Mouse (Mus musculus) telencephalon, adult 2 months (tissue): ENCODE measurements around the gene Alox5ap.

Experiments
- DNase-seq: peaks from one replicate; pipeline ENCODE4 v3.0.0-alpha.2; 2011; ENCODE audit warnings: low read depth, low spot score

The Alox5ap gene

DNA sequence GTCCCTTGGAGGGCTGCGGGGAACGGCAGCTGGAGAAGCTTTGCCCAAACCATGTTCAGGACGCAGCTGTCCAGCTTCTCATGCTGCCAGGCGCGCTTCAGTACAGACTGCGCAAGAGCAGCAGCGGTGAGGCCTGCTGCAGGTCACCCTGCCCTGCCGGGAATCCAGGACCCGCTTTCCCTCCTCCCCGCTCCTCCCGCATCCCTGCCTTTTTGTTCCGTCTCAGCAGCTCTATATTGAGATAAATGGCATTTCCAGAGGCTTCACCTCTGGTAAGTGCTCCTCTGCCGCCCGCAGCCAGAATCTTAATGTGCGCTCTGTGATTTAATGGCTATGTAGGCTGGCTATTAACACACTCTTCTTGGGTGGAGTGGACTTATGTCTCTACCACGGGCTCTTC lies 5.5 kb upstream of the Alox5ap start:
- no peak for DNase-seq

DNA sequence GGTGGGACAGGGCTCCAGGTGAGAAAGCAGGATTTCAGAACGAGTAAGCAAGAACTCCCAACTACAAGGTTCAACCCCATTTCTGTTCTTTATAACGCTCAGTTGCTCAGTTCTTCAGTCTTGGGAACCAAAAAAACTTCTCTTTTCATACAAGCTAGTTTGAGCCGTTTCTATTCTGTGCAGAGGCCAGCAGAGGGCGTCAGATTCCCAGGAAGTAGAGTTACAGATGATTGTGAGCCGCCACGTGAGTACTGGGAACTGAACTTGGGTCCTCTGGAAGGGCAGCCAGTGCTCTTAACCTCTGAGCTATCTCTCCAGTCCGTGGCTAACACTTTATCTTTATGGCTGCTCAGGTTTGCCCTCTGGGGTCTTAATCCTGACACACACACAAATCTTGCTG lies 3.1 kb upstream of the Alox5ap start:
- DNase-seq, result no peak

- no peak for DNase-seq
Observed at GRCm38 (mm10) chr5:149261866-149262265, 2.7 kb upstream of the Alox5ap start.

- no peak for DNase-seq
Observed at GRCm38 (mm10) chr5:149264878-149265279, 312 bp downstream of the Alox5ap start.

GRCm38 (mm10) chr5:149266761-149267221 lies 2.2 kb downstream of the Alox5ap start:
- DNase-seq, result no peak

DNA sequence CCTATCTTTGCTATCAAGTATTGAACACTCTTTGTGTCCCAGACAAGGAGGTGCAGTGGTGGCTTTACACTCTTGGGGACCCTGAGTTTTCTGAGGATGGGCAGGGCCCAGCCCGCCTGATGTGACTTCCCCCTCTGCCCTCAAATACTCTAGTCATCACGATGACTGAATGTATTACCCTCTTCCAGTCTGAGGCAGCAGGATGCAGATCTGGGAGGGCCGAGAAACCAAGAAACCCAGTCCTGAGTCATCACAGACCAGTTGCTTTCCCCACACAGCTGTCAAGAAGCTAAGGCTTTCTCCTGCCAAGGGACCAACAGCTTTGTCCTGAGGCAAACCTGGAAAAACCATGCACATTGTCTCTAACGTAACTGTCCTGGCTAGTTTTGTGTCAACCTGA lies 2.9 kb downstream of the Alox5ap start:
- no peak for DNase-seq

DNA sequence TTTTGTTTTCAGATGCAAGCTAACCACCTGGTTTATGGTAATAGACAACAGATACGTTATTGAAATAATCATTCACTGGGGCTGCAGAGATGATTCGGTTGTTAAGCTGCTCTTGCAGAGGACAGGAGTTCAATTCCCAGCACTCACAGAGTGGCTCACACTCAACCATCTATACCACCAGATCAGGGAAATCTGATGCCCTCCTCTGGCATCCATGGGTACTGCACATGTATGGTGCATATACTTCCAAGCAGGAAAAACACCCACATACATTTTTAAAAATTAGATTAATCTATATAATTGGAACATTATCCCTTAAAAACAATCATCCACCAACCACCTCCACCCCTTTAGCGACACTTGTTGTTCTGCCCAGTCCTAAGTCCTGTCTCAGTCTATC lies 6.7 kb downstream of the Alox5ap start:
- no peak for DNase-seq

- no peak for DNase-seq
Observed at GRCm38 (mm10) chr5:149272535-149272934, 8.0 kb downstream of the Alox5ap start.

DNA sequence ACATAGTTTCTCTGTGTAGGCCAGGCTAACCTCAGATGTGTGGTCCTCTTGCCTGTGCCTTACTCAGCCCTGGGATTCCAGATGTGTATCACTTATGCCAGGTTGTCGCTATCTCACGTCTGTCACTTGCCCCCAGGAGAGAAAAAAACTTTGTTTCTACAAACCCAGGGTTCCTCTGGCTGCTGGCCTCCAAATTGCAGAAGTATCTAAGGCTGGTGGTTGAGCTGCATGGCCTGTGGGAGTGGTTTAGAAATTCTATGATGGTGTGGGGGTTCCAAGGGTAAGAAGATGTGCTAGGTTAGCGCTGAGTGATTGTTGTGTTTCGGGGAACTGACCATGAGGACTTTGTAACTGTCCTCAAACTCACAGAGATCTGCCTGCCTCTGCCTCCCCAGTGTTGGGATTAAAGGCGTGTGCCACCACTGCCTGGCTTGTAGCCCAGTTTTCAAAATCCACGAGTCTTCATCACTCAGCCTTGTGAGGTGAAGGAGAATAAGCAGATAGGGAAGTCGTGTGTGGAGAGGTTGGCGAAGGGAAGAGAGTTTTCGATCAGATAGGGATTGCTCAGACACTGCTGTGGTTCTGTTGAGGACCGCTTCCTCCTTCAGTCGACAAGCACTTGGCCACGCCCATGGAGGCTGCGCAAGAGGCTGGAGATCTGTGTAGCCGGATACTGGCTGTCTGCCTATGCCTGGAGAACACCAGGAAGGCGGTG lies 10.0 kb downstream of the Alox5ap start:
- DNase-seq, result no peak

- DNase-seq, result no peak
Observed at GRCm38 (mm10) chr5:149275105-149275494, 10.5 kb downstream of the Alox5ap start.

GRCm38 (mm10) chr5:149277529-149277928 lies 13.0 kb downstream of the Alox5ap start:
- DNase-seq, result no peak

GRCm38 (mm10) chr5:149279273-149279844 lies 14.8 kb downstream of the Alox5ap start:
- peak; percentile 58 for DNase-seq

DNA sequence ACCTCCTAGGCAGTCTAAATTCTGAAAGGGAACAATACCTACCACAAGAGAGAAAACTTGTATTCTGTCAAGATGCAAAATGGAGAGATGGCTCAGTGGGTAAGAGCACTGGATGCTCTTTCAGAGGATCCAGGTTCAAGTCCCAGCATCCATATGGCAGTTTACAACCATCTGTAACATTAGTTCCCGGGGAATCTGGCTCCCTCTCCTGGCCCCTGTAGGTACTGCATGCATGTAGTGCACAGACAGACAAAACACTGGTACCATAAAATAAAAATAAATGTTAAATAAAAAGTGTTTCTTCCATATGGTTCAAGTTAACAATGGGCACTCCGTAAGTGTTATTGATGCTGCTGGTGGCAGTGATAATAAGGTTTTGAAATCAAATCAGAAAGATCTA lies 18.4 kb downstream of the Alox5ap start:
- DNase-seq, result no peak

DNA sequence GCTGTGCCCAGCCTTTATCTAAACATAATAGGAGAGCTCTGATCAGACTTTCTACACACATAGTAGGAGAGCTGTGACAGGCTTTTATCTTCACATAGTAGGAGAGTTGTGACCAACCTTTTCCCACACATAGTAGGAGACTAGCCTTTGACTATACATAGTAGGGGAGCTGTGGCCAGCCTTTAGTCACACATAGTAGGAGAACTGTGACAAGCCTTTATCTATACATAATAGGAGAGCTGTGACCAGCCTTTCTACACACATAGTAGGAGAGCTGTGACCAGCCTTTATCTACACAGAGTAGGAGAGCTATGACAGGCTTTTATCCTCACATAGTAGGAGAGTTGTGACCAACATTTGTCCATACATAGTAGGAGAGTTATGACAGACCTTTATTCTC lies 19.3 kb downstream of the Alox5ap start:
- no peak for DNase-seq

GRCm38 (mm10) chr5:149286021-149286420 lies 21.5 kb downstream of the Alox5ap start:
- DNase-seq, result no peak

DNA sequence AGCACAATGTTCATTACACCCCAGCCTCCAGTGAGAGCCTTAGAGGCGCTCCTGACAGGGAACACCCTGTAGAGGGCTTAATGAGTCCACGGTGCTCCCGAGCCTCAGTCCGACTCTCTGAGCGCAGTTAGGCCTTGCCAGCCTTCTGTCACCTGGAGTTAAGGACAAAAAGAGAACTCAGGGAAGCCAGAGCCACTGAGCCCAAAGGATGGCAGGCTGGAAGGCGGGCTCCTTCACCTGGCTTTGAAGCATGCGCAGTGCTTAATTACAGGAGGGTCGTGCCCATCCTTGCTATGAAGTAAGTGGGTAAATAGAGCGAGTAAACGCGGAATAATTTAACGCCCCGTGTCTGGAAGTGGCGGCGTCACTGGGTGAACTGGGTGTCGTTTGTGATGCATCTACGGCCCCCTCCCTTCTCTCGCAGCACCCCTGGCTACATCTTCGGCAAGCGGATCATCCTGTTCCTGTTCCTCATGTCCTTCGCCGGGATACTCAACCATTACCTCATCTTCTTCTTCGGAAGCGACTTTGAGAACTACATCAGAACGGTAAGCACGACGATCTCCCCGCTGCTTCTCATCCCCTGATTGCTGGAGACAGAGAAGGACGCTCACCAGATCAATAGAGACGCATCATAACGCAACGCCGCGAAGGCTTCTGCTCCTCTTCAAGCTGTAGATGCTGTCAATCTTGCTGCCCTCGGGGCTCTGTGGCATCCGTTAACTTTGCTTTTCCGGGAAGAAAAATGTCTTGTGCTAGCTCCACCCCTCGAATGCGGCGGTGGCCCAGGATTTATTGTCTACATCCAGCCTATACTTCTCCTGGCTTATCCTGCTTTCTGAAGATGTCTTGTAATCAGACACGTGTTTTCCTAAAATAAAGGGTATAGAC lies 22.8 kb downstream of the Alox5ap start:
- no peak for DNase-seq

- no peak for DNase-seq
Observed at GRCm38 (mm10) chr5:149291266-149291665, 26.7 kb downstream of the Alox5ap start.

- peak; percentile 89 for DNase-seq
Observed at GRCm38 (mm10) chr5:149293071-149293470, 28.5 kb downstream of the Alox5ap start.

DNA sequence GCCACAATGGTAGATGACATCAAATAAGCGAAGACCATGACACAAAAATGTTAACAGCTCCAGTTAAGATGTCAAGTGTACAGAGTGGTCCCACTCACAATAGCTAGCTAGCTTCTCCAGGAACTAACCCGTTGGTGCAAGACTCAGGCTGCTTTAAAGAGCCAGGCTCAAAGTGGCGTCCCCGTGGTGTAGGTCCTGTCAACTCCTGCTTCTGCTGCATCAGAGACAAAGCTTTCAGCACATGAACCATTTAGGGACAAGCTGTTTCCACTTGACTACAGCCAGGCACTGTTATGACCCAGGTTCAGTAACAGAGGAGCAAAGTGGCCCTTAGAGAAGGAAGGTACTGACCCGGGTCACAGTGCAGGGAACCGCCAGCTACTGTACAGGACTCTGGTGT lies 32.2 kb downstream of the Alox5ap start:
- no peak for DNase-seq

DNA sequence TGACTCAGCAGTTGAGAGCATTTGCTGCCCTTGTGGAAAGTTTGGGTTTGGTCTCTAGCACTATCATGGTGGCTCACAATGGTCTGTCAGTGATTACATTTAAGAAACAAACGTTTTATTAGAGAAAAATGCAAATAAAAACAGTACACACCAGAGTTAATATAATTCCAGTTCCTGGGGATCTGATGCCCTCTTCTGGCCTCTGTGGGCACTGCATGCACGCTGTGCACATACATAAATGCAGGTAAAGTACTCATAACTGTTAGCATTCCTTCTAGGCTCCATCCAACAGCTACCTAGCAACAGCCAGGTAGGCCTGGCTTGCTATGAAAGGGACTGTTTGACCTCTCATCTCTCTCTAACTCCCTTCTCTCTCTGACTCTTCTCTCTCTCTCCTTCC lies 32.9 kb downstream of the Alox5ap start:
- DNase-seq, result no peak

- DNase-seq, result no peak
Observed at GRCm38 (mm10) chr5:149298234-149298633, 33.7 kb downstream of the Alox5ap start.

- no peak for DNase-seq
Observed at GRCm38 (mm10) chr5:149312884-149313652, 48.5 kb downstream of the Alox5ap start.
